Mouse (Mus musculus): ENCODE data around the gene Gm11032. TPM values are rescaled to one million over a fixed set of nuclear protein-coding genes. Genes with fewer than 3 reads are reported as not detected.
"Not testable (repeated sequence)": the region's sequence is repeated elsewhere in the genome, so short reads cannot be mapped to it uniquely, and the experiment has no call there.

The Gm11032 gene
- polyA plus RNA-seq (2015; fragmentation: Nextera tagmentation; extraction: Ambion mirVana), result not detected in 2 replicates

- H3K27me3 ChIP-seq (replicated peaks), result no peaks in the 10 kb centered on the region
- H3K27ac ChIP-seq, result no peak within 1 kb of the TSS
- WGBS, result 86% methylated on average over 16 of the region's 16 CpGs
- no peak within 1 kb of the TSS for H3K9ac ChIP-seq
- ATAC-seq (replicated peaks), result no peak
- H3K4me1 ChIP-seq, result no peaks in the 10 kb centered on the region
- no peak within 1 kb of the TSS for H3K4me2 ChIP-seq
- no peak within 1 kb of the TSS for H3K4me3 ChIP-seq
- H3K36me3 ChIP-seq (replicated peaks), result no peaks in the 10 kb centered on the region
- H3K9me3 ChIP-seq, result no peaks in the 10 kb centered on the region
These were observed at the start of gene Gm11032 for GRCm38 (mm10) chr11:4620017-4620485. Gm11032 (plus strand) TSS chr11:4620067.

- Histone ChIP-seq H3K4me2 (no peak overlapping the region), H3K4me3 (no peak overlapping the region), H3K9me3 (no peaks in the 10 kb centered on the region), H3K36me3 (replicated peaks) (no peaks in the 10 kb centered on the region), H3K9ac (no peak overlapping the region), H3K4me1 (peaks cover 3% of the 10 kb centered on the region; the same call in 1 of the 2 replicates), H3K27ac (no peak overlapping the region), H3K27me3 (replicated peaks) (no peaks in the 10 kb centered on the region)
- ATAC-seq (replicated peaks), result no peak
- WGBS, result 83% methylated on average over 4 of the region's 4 CpGs
These were observed 48.4 kb upstream of the Gm11032 start for GRCm38 (mm10) chr11:4571491-4571901.

- H3K27me3 ChIP-seq (replicated peaks); H3K4me2 ChIP-seq; H3K4me1 ChIP-seq; H3K9ac ChIP-seq; H3K27ac ChIP-seq; H3K4me3 ChIP-seq; H3K36me3 ChIP-seq (replicated peaks); H3K9me3 ChIP-seq; ATAC-seq (replicated peaks): not testable (repeated sequence)
- 83% methylated on average over 2 of the region's 2 CpGs for WGBS
These were observed 43.7 kb upstream of the Gm11032 start for GRCm38 (mm10) chr11:4576090-4576732.

GRCm38 (mm10) chr11:4577079-4577478 lies 42.8 kb upstream of the Gm11032 start:
- no peak overlapping the region for H3K27ac ChIP-seq
- no peak overlapping the region for H3K4me3 ChIP-seq
- ATAC-seq (replicated peaks), result no peak
- H3K36me3 ChIP-seq (replicated peaks), result no peaks in the 10 kb centered on the region
- no peak overlapping the region for H3K9ac ChIP-seq
- H3K27me3 ChIP-seq (replicated peaks), result no peaks in the 10 kb centered on the region
- 99% methylated on average over 2 of the region's 2 CpGs for WGBS
- no peaks in the 10 kb centered on the region for H3K9me3 ChIP-seq
- H3K4me2 ChIP-seq, result no peak overlapping the region
- peaks cover 3% of the 10 kb centered on the region; the same call in 1 of the 2 replicates for H3K4me1 ChIP-seq

- Histone ChIP-seq H3K36me3 (replicated peaks) (no peaks in the 10 kb centered on the region), H3K4me3 (no peak overlapping the region), H3K4me1 (peaks cover 3% of the 10 kb centered on the region; the same call in 1 of the 2 replicates), H3K27ac (no peak overlapping the region), H3K4me2 (no peak overlapping the region), H3K9me3 (no peaks in the 10 kb centered on the region), H3K27me3 (replicated peaks) (no peaks in the 10 kb centered on the region), H3K9ac (no peak overlapping the region)
- ATAC-seq (replicated peaks), result no peak
- 82% methylated on average over 2 of the region's 2 CpGs for WGBS
These were observed 41.2 kb upstream of the Gm11032 start for GRCm38 (mm10) chr11:4578682-4579081.

- Histone ChIP-seq H3K36me3 (replicated peaks) (no peaks in the 10 kb centered on the region), H3K27me3 (replicated peaks) (no peaks in the 10 kb centered on the region), H3K4me1 (peaks cover 29% of the 10 kb centered on the region), H3K9ac (no peak overlapping the region), H3K27ac (no peak overlapping the region), H3K9me3 (no peaks in the 10 kb centered on the region), H3K4me2 (no peak overlapping the region), H3K4me3 (no peak overlapping the region)
- no peak for ATAC-seq (replicated peaks)
- 91% methylated on average over 4 of the region's 4 CpGs for WGBS
These were observed 28.1 kb upstream of the Gm11032 start for GRCm38 (mm10) chr11:4591811-4592210.

- Histone ChIP-seq H3K4me2 (peak overlapping the region; percentile 63), H3K4me1 (peaks cover 29% of the 10 kb centered on the region), H3K27me3 (replicated peaks) (no peaks in the 10 kb centered on the region), H3K36me3 (replicated peaks) (no peaks in the 10 kb centered on the region), H3K4me3 (peak overlapping the region; percentile 73), H3K9me3 (no peaks in the 10 kb centered on the region), H3K9ac (peak overlapping the region; percentile 92; the same call in 1 of the 2 replicates), H3K27ac (no peak overlapping the region)
- no peak for ATAC-seq (replicated peaks)
- WGBS, result 24% methylated on average over 5 of the region's 5 CpGs
These were observed 26.4 kb upstream of the Gm11032 start for GRCm38 (mm10) chr11:4593491-4593848.

- H3K36me3 ChIP-seq (replicated peaks), result no peaks in the 10 kb centered on the region
- H3K27ac ChIP-seq, result peak overlapping the region; percentile 94
- H3K4me3 ChIP-seq, result peak overlapping the region; percentile 73
- no peaks in the 10 kb centered on the region for H3K9me3 ChIP-seq
- peaks cover 29% of the 10 kb centered on the region for H3K4me1 ChIP-seq
- peak; percentile 93 for ATAC-seq (replicated peaks)
- WGBS, result under 1% methylated on average over 45 of the region's 45 CpGs
- peak overlapping the region; percentile 63 for H3K4me2 ChIP-seq
- no peaks in the 10 kb centered on the region for H3K27me3 ChIP-seq (replicated peaks)
- peak overlapping the region; percentile 92 for H3K9ac ChIP-seq
These were observed 25.8 kb upstream of the Gm11032 start for GRCm38 (mm10) chr11:4593849-4594607.

- 5% methylated on average over 50 of the region's 53 CpGs for WGBS
- no peaks in the 10 kb centered on the region for H3K27me3 ChIP-seq (replicated peaks)
- H3K27ac ChIP-seq, result peak within 1 kb of the TSS; percentile 94
- peak within 1 kb of the TSS; percentile 73 for H3K4me3 ChIP-seq
- no peaks in the 10 kb centered on the region for H3K9me3 ChIP-seq
- peak; percentile 93 for ATAC-seq (replicated peaks)
- peak within 1 kb of the TSS; percentile 63 for H3K4me2 ChIP-seq
- peak within 1 kb of the TSS; percentile 92 for H3K9ac ChIP-seq
- peaks cover 29% of the 10 kb centered on the region for H3K4me1 ChIP-seq
- H3K36me3 ChIP-seq (replicated peaks), result no peaks in the 10 kb centered on the region
These were observed 25.0 kb upstream of the Gm11032 start, which contains the start of gene Mtmr3 for GRCm38 (mm10) chr11:4594608-4595500. Mtmr3 (minus strand) TSS chr11:4594863.

- H3K4me2 ChIP-seq, result no peak overlapping the region
- no peak overlapping the region for H3K27ac ChIP-seq
- H3K36me3 ChIP-seq (replicated peaks), result no peaks in the 10 kb centered on the region
- H3K4me3 ChIP-seq, result no peak overlapping the region
- no peaks in the 10 kb centered on the region for H3K9me3 ChIP-seq
- H3K4me1 ChIP-seq, result peaks cover 15% of the 10 kb centered on the region
- H3K9ac ChIP-seq, result no peak overlapping the region
- WGBS, result 92% methylated on average over 2 of the region's 2 CpGs
- no peaks in the 10 kb centered on the region for H3K27me3 ChIP-seq (replicated peaks)
- ATAC-seq (replicated peaks), result no peak
These were observed 21.5 kb upstream of the Gm11032 start for GRCm38 (mm10) chr11:4598411-4598810.

GRCm38 (mm10) chr11:4599916-4600315 lies 20.0 kb upstream of the Gm11032 start:
- no peak for ATAC-seq (replicated peaks)
- Histone ChIP-seq H3K9ac (no peak overlapping the region), H3K9me3 (no peaks in the 10 kb centered on the region), H3K36me3 (replicated peaks) (no peaks in the 10 kb centered on the region), H3K4me1 (peaks cover 12% of the 10 kb centered on the region; the same call in 1 of the 2 replicates), H3K4me3 (no peak overlapping the region), H3K27me3 (replicated peaks) (no peaks in the 10 kb centered on the region), H3K27ac (no peak overlapping the region), H3K4me2 (no peak overlapping the region)
- 88% methylated on average over 3 of the region's 3 CpGs for WGBS

GRCm38 (mm10) chr11:4601890-4602289 lies 18.0 kb upstream of the Gm11032 start:
- H3K4me3 ChIP-seq, result no peak overlapping the region
- H3K27ac ChIP-seq, result no peak overlapping the region
- no peaks in the 10 kb centered on the region for H3K9me3 ChIP-seq
- peaks cover 12% of the 10 kb centered on the region; the same call in 1 of the 2 replicates for H3K4me1 ChIP-seq
- ATAC-seq (replicated peaks), result no peak
- no peak overlapping the region for H3K4me2 ChIP-seq
- no peaks in the 10 kb centered on the region for H3K27me3 ChIP-seq (replicated peaks)
- 58% methylated on average over 5 of the region's 5 CpGs for WGBS
- H3K36me3 ChIP-seq (replicated peaks), result no peaks in the 10 kb centered on the region
- no peak overlapping the region for H3K9ac ChIP-seq

All from midbrain, embryonic 15.5 days (tissue).